Comparison of ENCODE assay signal across 10 mouse cellular contexts in the genomic region with DNA sequence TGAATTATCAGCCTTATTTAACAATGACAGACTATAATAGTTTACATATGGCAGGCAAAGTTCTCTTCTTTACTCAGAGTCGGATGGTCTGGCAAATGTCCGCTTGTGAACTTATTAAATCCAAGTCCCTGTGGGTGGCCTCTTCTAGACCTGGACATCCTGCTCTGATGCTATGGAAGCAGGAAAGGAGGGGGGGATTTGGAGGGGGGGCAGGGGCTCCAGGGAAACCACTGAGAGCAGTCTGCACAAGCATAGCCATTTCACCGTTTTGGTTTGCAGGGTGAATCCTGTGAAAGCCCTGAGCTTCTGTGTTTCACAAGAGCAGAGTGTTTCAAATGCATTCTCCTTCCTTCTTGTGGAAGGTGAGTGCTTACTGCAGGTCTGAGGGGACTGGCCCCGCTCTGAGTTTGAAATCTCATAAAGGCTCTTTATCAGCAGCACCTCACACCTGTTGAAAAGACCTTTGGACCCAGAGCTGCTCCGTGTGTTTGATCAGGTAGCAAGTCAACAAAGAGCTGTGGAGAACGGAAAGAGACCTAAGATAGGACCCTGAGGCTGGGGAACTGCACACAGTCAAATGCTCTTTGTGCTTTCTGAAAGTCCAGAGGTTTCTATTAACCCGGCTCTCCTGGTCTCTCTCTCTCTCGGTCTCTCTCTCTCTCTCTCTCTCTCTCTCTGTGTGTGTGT. TPM values are rescaled to one million over a fixed set of nuclear protein-coding genes. Genes with fewer than 3 reads are reported as not detected.
DNase-seq lines count a peak whose midpoint lies in the region; ATAC-seq and TF ChIP-seq lines count a peak whose summit lies in the region.
"Had no signal": no experiment of that assay in that cellular context is flagged by ENCODE, and none has a peak within 500 bp of the region (broad histone marks: within the 10 kb centered on the region; RNA-seq: fewer than 3 reads in every experiment).

No protein-coding gene starts in this region.

- peak; percentile 90 for ATAC-seq in lung, embryonic 16.5 days (ENCODE audit: low read depth)
- peak; percentile 95 for ATAC-seq in intestine, embryonic 16.5 days
- peak; percentile 78 for ATAC-seq in liver, embryonic 12.5 days
- ATAC-seq: inflammation-experienced regulatory T-cells, adult 6 months had no signal

- H3K4me1 ChIP-seq in lung, embryonic 16.5 days (replicated peaks; ENCODE audit: control insufficient read depth, insufficient read depth, low read length): peaks cover 7% of the 10 kb centered on the region
- peaks cover 30% of the 10 kb centered on the region for H3K4me1 ChIP-seq in intestine, embryonic 16.5 days (ENCODE audit: control insufficient read depth, insufficient read depth, low read length)
- peaks cover 8% of the 10 kb centered on the region; the same call in 1 of the 2 replicates for H3K4me1 ChIP-seq in liver, embryonic 12.5 days
- no peaks in the 10 kb centered on the region for H3K4me1 ChIP-seq in thymus, adult 2 months (replicated peaks; ENCODE audit: control insufficient read depth, insufficient read depth, low read length)

- DNase-seq in lung, postnatal 36 days: no peak
- no peak for DNase-seq in thymus, adult 2 months
- no peak for DNase-seq in testis, postnatal 10 days (ENCODE audit: low spot score)
- no peak for DNase-seq in thymus, postnatal 36 days
- DNase-seq: cerebellum, adult 18-20 months; layer of hippocampus, adult 9-11 months had no signal

- WGBS in lung, embryonic 16.5 days: 16% methylated on average over 8 of the region's 8 CpGs
- WGBS in intestine, embryonic 16.5 days: 21% methylated on average over 8 of the region's 8 CpGs
- 54% methylated on average over 8 of the region's 8 CpGs for WGBS in liver, embryonic 12.5 days (ENCODE audit: insufficient replicate concordance)
- WGBS in thymus, adult 2 months: 89% methylated on average over 8 of the region's 8 CpGs

- H3K27ac ChIP-seq in lung, embryonic 16.5 days (ENCODE audit: low read length): peak overlapping the region; percentile 81
- peak overlapping the region; percentile 89 for H3K27ac ChIP-seq in intestine, embryonic 16.5 days (ENCODE audit: low read length)
- peak overlapping the region; percentile 26; the same call in 1 of the 2 replicates for H3K27ac ChIP-seq in liver, embryonic 12.5 days
- H3K27ac ChIP-seq in thymus, adult 2 months (ENCODE audit: control insufficient read depth, insufficient read depth, low read length): no peak overlapping the region

- H3K27me3 ChIP-seq in lung, embryonic 16.5 days (ENCODE audit: control insufficient read depth, insufficient read depth, low read depth, low read length): no peaks in the 10 kb centered on the region
- no peaks in the 10 kb centered on the region for H3K27me3 ChIP-seq in intestine, embryonic 16.5 days (replicated peaks; ENCODE audit: control insufficient read depth, insufficient read depth, low read length)
- H3K27me3 ChIP-seq in liver, embryonic 12.5 days (replicated peaks): no peaks in the 10 kb centered on the region
- no peaks in the 10 kb centered on the region for H3K27me3 ChIP-seq in thymus, adult 2 months (ENCODE audit: control insufficient read depth, insufficient read depth, low read length)

- peak overlapping the region; percentile 37; the same call in 1 of the 2 replicates for H3K9ac ChIP-seq in lung, embryonic 16.5 days (ENCODE audit: low read length)
- H3K9ac ChIP-seq in intestine, embryonic 16.5 days (ENCODE audit: low read depth, low read length): 0 out of 2 replicates have a peak overlapping the region, but pooled peaks have one; percentile 23
- H3K9ac ChIP-seq in liver, embryonic 12.5 days: no peak overlapping the region

- H3K9me3 ChIP-seq in lung, embryonic 16.5 days (ENCODE audit: control insufficient read depth, low read length): no peaks in the 10 kb centered on the region
- H3K9me3 ChIP-seq in intestine, embryonic 16.5 days (ENCODE audit: control insufficient read depth, low read length): no peaks in the 10 kb centered on the region
- no peaks in the 10 kb centered on the region for H3K9me3 ChIP-seq in liver, embryonic 12.5 days (replicated peaks)

- no peak overlapping the region for H3K4me3 ChIP-seq in lung, embryonic 16.5 days (ENCODE audit: low read length)
- no peak overlapping the region for H3K4me3 ChIP-seq in intestine, embryonic 16.5 days (ENCODE audit: low read length)
- no peak overlapping the region for H3K4me3 ChIP-seq in liver, embryonic 12.5 days
- H3K4me3 ChIP-seq in thymus, adult 2 months (ENCODE audit: control insufficient read depth, insufficient read depth, low read length): no peak overlapping the region

- peak overlapping the region; percentile 14; the same call in 1 of the 2 replicates for H3K4me2 ChIP-seq in lung, embryonic 16.5 days (ENCODE audit: low read depth, low read length)
- H3K4me2 ChIP-seq in intestine, embryonic 16.5 days (ENCODE audit: low read depth, low read length): peak overlapping the region; percentile 32
- no peak overlapping the region for H3K4me2 ChIP-seq in liver, embryonic 12.5 days

- TF ChIP-seq POLR2A in thymus, adult 2 months (IDR thresholded peaks at IDR 0.05; ENCODE audit: control insufficient read depth, extremely low read depth, insufficient read depth, low read length, poor library complexity): no peak

- H3K36me3 ChIP-seq in lung, embryonic 16.5 days (ENCODE audit: control insufficient read depth, insufficient read depth, low read length): peaks cover 3% of the 10 kb centered on the region
- H3K36me3 ChIP-seq in intestine, embryonic 16.5 days (ENCODE audit: control insufficient read depth, insufficient read depth, low read length): peaks cover 4% of the 10 kb centered on the region; the same call in 1 of the 2 replicates
- peaks cover 16% of the 10 kb centered on the region for H3K36me3 ChIP-seq in liver, embryonic 12.5 days
- no peaks in the 10 kb centered on the region for H3K36me3 ChIP-seq in thymus, adult 2 months (ENCODE audit: control insufficient read depth, insufficient read depth, low read length)

- TF ChIP-seq CTCF in thymus, adult 2 months (IDR thresholded peaks at IDR 0.05; ENCODE audit: borderline replicate concordance, control insufficient read depth, extremely low read depth, insufficient read depth, low read length, poor library complexity): no peak

RNA-seq across cellular contexts. Expression of a gene that starts 40.7 kb away (rescaled TPM):
- polyA plus RNA-seq in lung, embryonic 16.5 days (2015; fragmentation: Nextera tagmentation; extraction: Ambion mirVana): 29.3 and 33.2 TPM in 2 replicates
- polyA plus RNA-seq in intestine, embryonic 16.5 days (2015; fragmentation: Nextera tagmentation; extraction: Ambion mirVana): 17.7 and 19.2 TPM in 2 replicates
- 7.1 and 7.3 TPM in 2 replicates for polyA plus RNA-seq in liver, embryonic 12.5 days (2016; fragmentation: Nextera tagmentation; extraction: Ambion mirVana)
- polyA plus RNA-seq in thymus, adult 2 months (2012; rRNA removed): 26.1 and 29.9 TPM in 2 replicates
